Mouse (Mus musculus) forebrain, embryonic 12.5 days (tissue): ENCODE measurements around the gene Ipo5. TPM values are rescaled to one million over a fixed set of nuclear protein-coding genes. Genes with fewer than 3 reads are reported as not detected.

ENCODE experiments used
- ATAC-seq: fragments of 200-750 bp; cut with Nextera tagmentation; 2 replicates; pipeline ENCODE4 v1.8.0; 2017; ENCODE audit warnings: moderate TSS enrichment; ENCODE audit not compliant: low FRiP score
- H3K27ac ChIP-seq: fragments of 300-500 bp; sonication (generic); 2 replicates; pipeline ENCODE4 v1.5.1; 2016; ENCODE audit warnings: mild to moderate bottlenecking
- H3K27me3 ChIP-seq: fragments of 300-500 bp; sonication (generic); 2 replicates; pipeline ENCODE4 v1.6.1; 2016; ENCODE audit warnings: mild to moderate bottlenecking
- H3K36me3 ChIP-seq: fragments of 300-500 bp; sonication (generic); replicated peaks from 2 replicates; pipeline ENCODE4 v1.6.1; 2016; ENCODE audit warnings: mild to moderate bottlenecking
- H3K4me1 ChIP-seq: fragments of 300-500 bp; sonication (generic); 2 replicates; pipeline ENCODE4 v1.6.1; 2016
- H3K4me2 ChIP-seq: fragments of 300-500 bp; sonication (generic); 2 replicates; pipeline ENCODE4 v1.6.1; 2016; ENCODE audit warnings: mild to moderate bottlenecking, moderate library complexity
- H3K4me3 ChIP-seq: fragments of 300-500 bp; sonication (generic); replicated peaks from 2 replicates; pipeline ENCODE4 v1.5.1; 2016; ENCODE audit warnings: mild to moderate bottlenecking
- H3K9ac ChIP-seq: fragments of 300-500 bp; sonication (generic); 2 replicates; pipeline ENCODE4 v1.6.1; 2016; ENCODE audit warnings: mild to moderate bottlenecking
- H3K9me3 ChIP-seq: fragments of 300-500 bp; sonication (generic); 2 replicates; pipeline ENCODE4 v1.6.1; 2016
- WGBS: fragments of 180-500 bp; shearing (Covaris S2); methylation state at CpG from one replicate; pipeline ENCODE4 v1.1.7; 2016; 5-methylcytosine and 5-hydroxymethylcytosine counted together
- polyA plus RNA-seq: library from polyadenylated mRNA; unstranded; fragments of >200 nt; fragmentation: Nextera tagmentation; extraction: Ambion mirVana; gene quantifications from 2 replicates; pipeline ENCODE4 v1.2.1, GENCODE M21; 2016

Gene Ipo5
- polyA plus RNA-seq, 1 experiment from 2014 or later = 131 TPM

DNA sequence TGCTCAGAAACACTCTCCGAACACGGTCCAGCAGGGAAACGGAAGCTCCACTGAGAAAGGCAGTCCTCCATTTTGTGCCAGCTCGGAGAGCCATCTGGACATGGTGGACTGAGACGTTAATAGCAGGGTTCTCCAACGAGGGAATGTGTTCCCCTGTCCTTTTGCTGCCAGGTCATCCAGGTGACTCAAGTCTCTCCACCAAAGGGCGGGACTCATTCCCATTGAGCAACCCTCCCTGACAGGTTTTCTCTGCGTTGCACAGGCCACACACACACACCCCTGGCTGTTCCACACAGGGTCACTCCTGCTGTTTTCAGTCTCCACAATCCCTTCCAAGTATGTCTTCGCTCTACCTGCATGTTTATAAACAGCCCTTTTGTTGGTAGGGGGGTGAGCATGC is 30.0 kb upstream of the Ipo5 start:
- Histone ChIP-seq H3K36me3 (no peaks in the 10 kb centered on the region), H3K4me1 (peaks cover 9% of the 10 kb centered on the region), H3K4me2 (no peak overlapping the region), H3K9me3 (no peaks in the 10 kb centered on the region), H3K27me3 (no peaks in the 10 kb centered on the region), H3K4me3 (no peak overlapping the region), H3K27ac (no peak overlapping the region), H3K9ac (no peak overlapping the region)
- ATAC-seq = no peak
- 86% methylated on average over 9 of the region's 9 CpGs for WGBS

GRCm38 (mm10) chr14:120888681-120889080 is 22.3 kb upstream of the Ipo5 start:
- no peaks in the 10 kb centered on the region for H3K36me3 ChIP-seq
- H3K27me3 ChIP-seq = no peaks in the 10 kb centered on the region
- H3K27ac ChIP-seq = no peak overlapping the region
- H3K9me3 ChIP-seq = no peaks in the 10 kb centered on the region
- H3K4me3 ChIP-seq = no peak overlapping the region
- no peak overlapping the region for H3K4me2 ChIP-seq
- WGBS = 90% methylated on average over 11 of the region's 11 CpGs
- H3K9ac ChIP-seq = no peak overlapping the region
- ATAC-seq = no peak
- no peaks in the 10 kb centered on the region for H3K4me1 ChIP-seq

- H3K4me1 ChIP-seq = no peaks in the 10 kb centered on the region
- no peaks in the 10 kb centered on the region for H3K27me3 ChIP-seq
- no peak overlapping the region for H3K4me2 ChIP-seq
- ATAC-seq = no peak
- H3K4me3 ChIP-seq = no peak overlapping the region
- no peaks in the 10 kb centered on the region for H3K9me3 ChIP-seq
- no peak overlapping the region for H3K27ac ChIP-seq
- no peak overlapping the region for H3K9ac ChIP-seq
- H3K36me3 ChIP-seq = no peaks in the 10 kb centered on the region
- WGBS = 74% methylated on average over 8 of the region's 8 CpGs
Observed at GRCm38 (mm10) chr14:120892369-120892768, 18.7 kb upstream of the Ipo5 start.

DNA sequence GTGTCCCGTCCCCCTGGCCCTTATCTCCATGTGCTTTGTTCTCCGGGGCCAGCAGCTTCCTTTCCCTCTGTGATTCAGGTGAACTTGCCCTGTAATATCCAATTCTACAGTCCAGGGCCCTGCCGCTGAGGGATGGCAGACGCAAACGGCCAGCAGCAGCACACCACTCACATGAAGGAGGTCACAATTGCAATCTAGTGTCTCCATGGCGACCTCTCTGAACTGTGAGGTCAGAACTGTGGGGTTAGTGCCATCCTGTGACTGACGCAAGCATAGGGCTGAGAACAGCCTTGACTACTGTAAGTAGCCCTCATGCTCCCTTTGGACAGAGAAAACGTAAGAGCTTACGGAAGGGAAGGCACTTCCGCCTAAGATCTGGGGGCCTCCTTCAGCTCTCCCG is 14.4 kb upstream of the Ipo5 start:
- no peaks in the 10 kb centered on the region for H3K36me3 ChIP-seq
- no peaks in the 10 kb centered on the region for H3K9me3 ChIP-seq
- no peaks in the 10 kb centered on the region for H3K4me1 ChIP-seq
- H3K9ac ChIP-seq = no peak overlapping the region
- no peak overlapping the region for H3K4me3 ChIP-seq
- ATAC-seq = no peak
- no peak overlapping the region for H3K27ac ChIP-seq
- H3K4me2 ChIP-seq = no peak overlapping the region
- WGBS = 85% methylated on average over 11 of the region's 11 CpGs
- no peaks in the 10 kb centered on the region for H3K27me3 ChIP-seq

- Histone ChIP-seq H3K4me1 (no peaks in the 10 kb centered on the region), H3K9ac (no peak overlapping the region), H3K4me2 (no peak overlapping the region), H3K4me3 (no peak overlapping the region), H3K36me3 (no peaks in the 10 kb centered on the region), H3K9me3 (no peaks in the 10 kb centered on the region), H3K27ac (no peak overlapping the region), H3K27me3 (no peaks in the 10 kb centered on the region)
- no peak for ATAC-seq
- 74% methylated on average over 3 of the region's 3 CpGs for WGBS
Observed at GRCm38 (mm10) chr14:120898876-120899275, 12.1 kb upstream of the Ipo5 start.

GRCm38 (mm10) chr14:120909396-120909795 is 1.6 kb upstream of the Ipo5 start:
- H3K4me2 ChIP-seq = no peak overlapping the region
- H3K27ac ChIP-seq = no peak overlapping the region
- ATAC-seq = no peak
- no peaks in the 10 kb centered on the region for H3K27me3 ChIP-seq
- H3K9me3 ChIP-seq = no peaks in the 10 kb centered on the region
- H3K36me3 ChIP-seq = no peaks in the 10 kb centered on the region
- H3K9ac ChIP-seq = no peak overlapping the region
- H3K4me3 ChIP-seq = no peak overlapping the region
- WGBS = 41% methylated on average over 3 of the region's 3 CpGs
- peaks cover 17% of the 10 kb centered on the region for H3K4me1 ChIP-seq

DNA sequence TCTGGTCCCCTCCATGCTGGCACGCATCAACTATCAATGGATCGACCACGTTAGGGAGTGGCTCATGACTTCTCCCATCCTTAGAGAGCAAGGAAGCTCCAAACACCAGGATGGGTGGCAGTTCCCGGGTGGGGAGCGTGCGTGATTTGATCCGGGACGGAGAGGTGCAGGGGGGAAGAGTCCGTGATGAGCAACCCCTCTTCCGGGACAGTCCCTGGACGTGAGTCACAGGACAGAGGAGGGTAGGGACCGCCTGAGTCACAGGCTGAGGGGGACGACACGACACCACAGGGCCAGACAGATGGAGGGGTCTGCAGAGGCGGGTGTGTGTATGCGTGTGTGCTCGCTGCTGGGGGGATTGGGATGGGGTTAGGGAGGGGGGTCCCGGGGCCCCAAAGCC is 704 bp upstream of the Ipo5 start:
- peaks cover 20% of the 10 kb centered on the region for H3K4me1 ChIP-seq
- no peaks in the 10 kb centered on the region for H3K36me3 ChIP-seq
- peak overlapping the region; percentile 94 for H3K4me3 ChIP-seq
- H3K9me3 ChIP-seq = no peaks in the 10 kb centered on the region
- under 1% methylated on average over 17 of the region's 18 CpGs for WGBS
- H3K27me3 ChIP-seq = no peaks in the 10 kb centered on the region
- H3K27ac ChIP-seq = peak overlapping the region; percentile 83
- peak overlapping the region; percentile 76 for H3K4me2 ChIP-seq
- peak overlapping the region; percentile 82 for H3K9ac ChIP-seq
- ATAC-seq = peak; percentile 83

DNA sequence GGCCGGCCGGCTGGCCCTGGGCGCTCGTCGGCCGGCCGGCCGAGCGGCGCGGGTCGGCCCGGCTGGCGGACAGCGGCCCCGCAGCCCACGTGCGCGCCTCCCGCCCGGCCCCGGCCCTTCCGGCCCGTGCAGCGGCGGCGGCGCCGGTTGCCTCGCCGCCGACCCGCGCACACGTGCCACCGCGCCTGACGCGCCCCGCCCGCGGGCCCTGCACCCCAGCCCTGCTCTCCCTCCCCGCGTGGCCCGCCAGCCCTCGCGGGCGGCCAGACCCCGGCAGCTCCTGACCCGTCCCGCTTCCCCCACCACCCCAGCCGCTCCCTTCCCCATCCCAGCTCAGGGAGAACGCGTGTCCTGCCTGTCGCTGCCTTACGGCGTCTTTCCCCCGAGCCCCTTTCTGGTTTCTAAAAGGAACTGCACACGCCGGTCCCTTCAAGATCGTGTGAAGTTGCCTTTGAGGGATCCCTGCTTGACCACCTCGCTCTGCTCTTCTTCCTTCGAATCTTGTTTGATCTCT is 421 bp downstream of the Ipo5 start:
- Histone ChIP-seq H3K9ac (peak overlapping the region; percentile 92), H3K27ac (peak overlapping the region; percentile 87), H3K4me2 (peak overlapping the region; percentile 76), H3K4me3 (peak overlapping the region; percentile 94), H3K36me3 (no peaks in the 10 kb centered on the region), H3K4me1 (peaks cover 20% of the 10 kb centered on the region), H3K27me3 (no peaks in the 10 kb centered on the region), H3K9me3 (no peaks in the 10 kb centered on the region)
- under 1% methylated on average over 50 of the region's 63 CpGs for WGBS
- peak; percentile 43 for ATAC-seq

DNA sequence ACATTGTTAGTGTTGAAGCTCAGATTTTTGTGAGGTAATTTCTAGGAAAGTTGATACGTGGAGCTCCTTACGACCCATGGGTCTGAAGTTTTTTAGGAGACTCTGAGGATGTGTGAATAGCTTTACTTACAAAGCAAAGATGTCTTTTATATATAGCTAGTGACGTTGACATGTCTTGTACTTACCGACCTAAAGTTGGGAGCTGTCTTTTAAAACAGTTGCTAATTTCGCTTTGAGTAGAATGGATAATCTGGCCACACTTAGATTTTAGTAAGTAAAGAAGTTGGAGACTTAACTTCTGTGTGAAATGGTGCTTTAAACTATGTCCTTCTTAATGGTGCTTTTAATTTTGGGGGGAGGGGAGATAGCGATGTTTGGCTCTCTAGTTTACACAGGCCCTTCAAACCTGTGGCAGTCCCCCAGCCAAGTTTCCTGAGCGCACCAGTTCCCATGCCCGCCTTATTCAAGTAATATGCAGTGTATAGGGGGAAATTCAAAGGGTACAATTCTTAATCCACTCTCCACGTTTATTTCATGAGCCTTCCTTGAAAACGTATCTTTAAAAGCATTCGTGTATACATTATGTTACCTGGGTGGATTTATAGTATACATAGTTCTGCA is 1.2 kb downstream of the Ipo5 start:
- 3% methylated on average over 11 of the region's 11 CpGs for WGBS
- H3K27ac ChIP-seq = no peak overlapping the region

DNA sequence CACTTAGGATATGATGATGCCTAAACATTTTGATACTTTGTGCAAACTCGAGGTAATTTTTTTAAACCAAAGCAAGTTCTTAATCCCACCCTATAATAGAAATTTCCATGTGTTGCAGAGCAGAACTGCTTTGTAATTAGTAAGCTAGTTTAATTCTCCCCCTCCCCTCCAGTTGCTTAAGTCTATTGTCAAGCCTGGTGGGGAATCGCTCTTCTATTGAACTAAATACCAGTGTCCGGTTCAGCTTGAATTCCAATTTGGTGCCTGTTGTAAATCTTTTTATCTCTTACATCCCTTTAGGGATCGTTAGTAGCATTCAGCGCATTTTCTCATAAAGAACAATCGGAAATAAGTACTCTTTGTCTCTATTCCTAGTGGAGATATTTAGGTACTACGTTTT is 1.9 kb downstream of the Ipo5 start:
- H3K9ac ChIP-seq = peak overlapping the region; percentile 92; the same call in 1 of the 2 replicates
- H3K36me3 ChIP-seq = peaks cover 2% of the 10 kb centered on the region
- peak overlapping the region; percentile 76 for H3K4me2 ChIP-seq
- H3K27me3 ChIP-seq = no peaks in the 10 kb centered on the region
- WGBS = 4% methylated on average over 7 of the region's 7 CpGs
- H3K4me3 ChIP-seq = peak overlapping the region; percentile 94
- H3K4me1 ChIP-seq = peaks cover 20% of the 10 kb centered on the region
- no peak for ATAC-seq
- no peaks in the 10 kb centered on the region for H3K9me3 ChIP-seq
- H3K27ac ChIP-seq = no peak overlapping the region

More for the DNA sequence above, 1.2 kb downstream of the Ipo5 start:
- Histone ChIP-seq H3K4me3 (peak overlapping the region; percentile 94), H3K9ac (peak overlapping the region; percentile 92), H3K27me3 (no peaks in the 10 kb centered on the region), H3K36me3 (no peaks in the 10 kb centered on the region), H3K4me2 (peak overlapping the region; percentile 76), H3K9me3 (no peaks in the 10 kb centered on the region), H3K4me1 (peaks cover 20% of the 10 kb centered on the region)
- no peak for ATAC-seq

GRCm38 (mm10) chr14:120921805-120922204 is 10.8 kb downstream of the Ipo5 start:
- no peak for ATAC-seq
- WGBS = 95% methylated on average over 4 of the region's 4 CpGs
- peaks cover 75% of the 10 kb centered on the region for H3K36me3 ChIP-seq
- H3K27ac ChIP-seq = no peak overlapping the region
- H3K27me3 ChIP-seq = no peaks in the 10 kb centered on the region
- no peak overlapping the region for H3K4me2 ChIP-seq
- no peaks in the 10 kb centered on the region for H3K9me3 ChIP-seq
- H3K4me1 ChIP-seq = no peaks in the 10 kb centered on the region
- no peak overlapping the region for H3K4me3 ChIP-seq
- H3K9ac ChIP-seq = no peak overlapping the region

DNA sequence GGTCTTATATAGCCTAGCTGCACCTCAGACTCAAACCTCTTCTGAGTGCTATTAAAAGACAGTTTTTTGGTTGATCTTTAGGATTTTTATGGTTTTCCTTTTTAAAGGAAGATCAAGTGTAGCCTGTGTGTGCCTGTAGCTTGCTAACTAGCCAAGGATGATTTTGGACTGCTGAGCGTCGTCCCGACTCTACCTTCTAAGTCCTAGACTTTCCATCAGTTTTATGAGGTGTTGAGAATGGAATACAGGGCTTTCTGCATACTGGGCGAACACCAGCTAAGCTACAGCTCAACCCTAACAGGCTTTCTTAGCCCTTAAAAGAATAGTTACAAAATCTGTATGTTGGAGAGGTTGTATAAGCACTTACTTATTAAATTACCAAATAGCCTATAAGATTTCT is 13.0 kb downstream of the Ipo5 start:
- no peak overlapping the region for H3K9ac ChIP-seq
- H3K4me1 ChIP-seq = no peaks in the 10 kb centered on the region
- H3K36me3 ChIP-seq = peaks cover 84% of the 10 kb centered on the region
- H3K9me3 ChIP-seq = no peaks in the 10 kb centered on the region
- no peak overlapping the region for H3K4me3 ChIP-seq
- WGBS = 93% methylated on average over 4 of the region's 4 CpGs
- no peak overlapping the region for H3K27ac ChIP-seq
- no peaks in the 10 kb centered on the region for H3K27me3 ChIP-seq
- no peak for ATAC-seq
- no peak overlapping the region for H3K4me2 ChIP-seq
